Comparison of ENCODE assay signal across 27 mouse cellular contexts in genomic region chr2:155404635-155405034, GRCm38 (mm10). TPM values are rescaled to one million over a fixed set of nuclear protein-coding genes. Genes with fewer than 3 reads are reported as not detected.
DNase-seq lines count a peak whose midpoint lies in the region; ATAC-seq and TF ChIP-seq lines count a peak whose summit lies in the region.
"Had no signal": no experiment of that assay in that cellular context is flagged by ENCODE, and none has a peak within 500 bp of the region (broad histone marks: within the 10 kb centered on the region; RNA-seq: fewer than 3 reads in every experiment).

No protein-coding gene starts in this region.

- TF ChIP-seq CTCF in intestine, postnatal 0 days (IDR thresholded peaks at IDR 0.05; ENCODE audit: low read depth), result no peak

- peak; percentile 84 for DNase-seq in A20 (ENCODE audit: low read depth, low spot score)
- peak; percentile 40 to 57 for DNase-seq in monocyte, adult 2 months (ENCODE audit: low read depth in 1 of 2, low spot score in 2 of 2)
- DNase-seq in embryo, embryonic 10 days (ENCODE audit: low spot score), result no peak
- no peak for DNase-seq in urinary bladder, adult 2 months (ENCODE audit: low spot score)
- no peak for DNase-seq in embryo, embryonic 10.5 days (ENCODE audit: low spot score)
- DNase-seq: adrenal gland, postnatal 14 days; cerebellum, adult 2 months; kidney, adult 11 months; lung, postnatal 10 days; retina, postnatal 1 day; thymus, adult 18-20 months; thymus, postnatal 4 days had no signal

- no peaks in the 10 kb centered on the region for H3K27me3 ChIP-seq in intestine, postnatal 0 days (replicated peaks; ENCODE audit: control insufficient read depth, insufficient read depth, low read length)
- H3K27me3 ChIP-seq in intestine, embryonic 15.5 days (replicated peaks), result no peaks in the 10 kb centered on the region
- H3K27me3 ChIP-seq: embryonic facial prominence, embryonic 12.5 days; forebrain, embryonic 13.5 days; heart, embryonic 15.5 days; limb, embryonic 15.5 days; liver, embryonic 15.5 days; midbrain, embryonic 15.5 days; Patski had no signal

- H3K4me3 ChIP-seq in intestine, postnatal 0 days (ENCODE audit: low read depth, low read length), result no peak overlapping the region
- H3K4me3 ChIP-seq in intestine, embryonic 15.5 days (replicated peaks), result no peak overlapping the region
- no peak overlapping the region for H3K4me3 ChIP-seq in brown adipose tissue, adult 24 weeks (ENCODE audit: insufficient read depth, low read depth, low read length)
- H3K4me3 ChIP-seq: embryonic facial prominence, embryonic 12.5 days; erythroblast, embryonic 14.5 days; forebrain, embryonic 13.5 days; heart, embryonic 15.5 days; layer of hippocampus, adult 2 months; limb, embryonic 15.5 days; liver, embryonic 15.5 days; midbrain, embryonic 15.5 days had no signal

- no peaks in the 10 kb centered on the region for H3K9me3 ChIP-seq in intestine, postnatal 0 days (ENCODE audit: control insufficient read depth)
- H3K9me3 ChIP-seq in intestine, embryonic 15.5 days, result no peaks in the 10 kb centered on the region
- H3K9me3 ChIP-seq: embryonic facial prominence, embryonic 12.5 days; forebrain, embryonic 13.5 days; heart, embryonic 15.5 days; limb, embryonic 15.5 days; liver, embryonic 15.5 days; midbrain, embryonic 15.5 days had no signal

- H3K9ac ChIP-seq in intestine, postnatal 0 days (ENCODE audit: low read depth, low read length), result no peak overlapping the region
- no peak overlapping the region for H3K9ac ChIP-seq in intestine, embryonic 15.5 days
- H3K9ac ChIP-seq: embryonic facial prominence, embryonic 12.5 days; forebrain, embryonic 13.5 days; heart, embryonic 15.5 days; limb, embryonic 15.5 days; liver, embryonic 15.5 days; midbrain, embryonic 15.5 days had no signal

- peak; percentile 49 for ATAC-seq in intestine, postnatal 0 days
- ATAC-seq in intestine, embryonic 15.5 days, result no peak
- ATAC-seq: activated CD4-positive, CD25-positive, alpha-beta regulatory T cell, adult 4 months; forebrain, embryonic 13.5 days; hindbrain, embryonic 16.5 days; midbrain, embryonic 15.5 days; Patski had no signal

- no peaks in the 10 kb centered on the region for H3K4me1 ChIP-seq in intestine, postnatal 0 days (replicated peaks; ENCODE audit: control insufficient read depth, insufficient read depth, low read length)
- H3K4me1 ChIP-seq in intestine, embryonic 15.5 days (replicated peaks), result no peaks in the 10 kb centered on the region
- H3K4me1 ChIP-seq in brown adipose tissue, adult 24 weeks (ENCODE audit: control insufficient read depth, insufficient read depth, insufficient read length, low read length), result no peaks in the 10 kb centered on the region
- H3K4me1 ChIP-seq: embryonic facial prominence, embryonic 12.5 days; forebrain, embryonic 13.5 days; limb, embryonic 15.5 days; liver, embryonic 15.5 days; midbrain, embryonic 15.5 days had no signal

- H3K36me3 ChIP-seq in intestine, postnatal 0 days (ENCODE audit: control insufficient read depth, insufficient read depth), result peaks cover 48% of the 10 kb centered on the region
- H3K36me3 ChIP-seq in intestine, embryonic 15.5 days, result peaks cover 31% of the 10 kb centered on the region

- WGBS in intestine, postnatal 0 days, result 76% methylated on average over 1 of the region's 1 CpGs
- 86% methylated on average over 1 of the region's 1 CpGs for WGBS in intestine, embryonic 15.5 days

- H3K4me2 ChIP-seq in intestine, postnatal 0 days (replicated peaks; ENCODE audit: low read depth), result no peak overlapping the region
- H3K4me2 ChIP-seq in intestine, embryonic 15.5 days (replicated peaks), result no peak overlapping the region
- H3K4me2 ChIP-seq: embryonic facial prominence, embryonic 12.5 days; forebrain, embryonic 13.5 days; heart, embryonic 15.5 days; limb, embryonic 15.5 days; liver, embryonic 15.5 days; midbrain, embryonic 15.5 days had no signal

- peak overlapping the region; percentile 50 for H3K27ac ChIP-seq in intestine, postnatal 0 days (ENCODE audit: low read depth, low read length)
- H3K27ac ChIP-seq in intestine, embryonic 15.5 days, result no peak overlapping the region
- H3K27ac ChIP-seq in brown adipose tissue, adult 24 weeks (replicated peaks; ENCODE audit: low read depth, low read length), result peak overlapping the region; percentile 31; the same call in 1 of the 2 replicates
- H3K27ac ChIP-seq: embryonic facial prominence, embryonic 12.5 days; forebrain, embryonic 13.5 days; heart, embryonic 15.5 days; kidney, postnatal 0 days; layer of hippocampus, adult 2 months; limb, embryonic 15.5 days; liver, embryonic 15.5 days; midbrain, embryonic 15.5 days had no signal

RNA-seq across cellular contexts. Expression of gene Trp53inp2, which starts 23.8 kb away (rescaled TPM):
- polyA plus RNA-seq in intestine, postnatal 0 days (2015; fragmentation: Nextera tagmentation; extraction: Ambion mirVana), result 32.9 and 33.7 TPM in 2 replicates
- polyA plus RNA-seq in intestine, embryonic 15.5 days (2015; fragmentation: Nextera tagmentation; extraction: Ambion mirVana), result 18.4 and 19.1 TPM in 2 replicates
- polyA plus RNA-seq in brown adipose tissue, adult 24 weeks (2012; ENCODE audit: insufficient read depth, insufficient read length, missing spikeins), result 229 and 288 TPM in 2 replicates
- polyA plus RNA-seq in urinary bladder, adult 2 months (2012; rRNA removed), result 82.3 and 107 TPM in 2 replicates

RNA-seq across cellular contexts. Expression of gene Pigu, which starts 47.4 kb away (rescaled TPM):
- 29.6 and 31.5 TPM in 2 replicates for polyA plus RNA-seq in intestine, postnatal 0 days (2015; fragmentation: Nextera tagmentation; extraction: Ambion mirVana)
- 57.1 and 60.1 TPM in 2 replicates for polyA plus RNA-seq in intestine, embryonic 15.5 days (2015; fragmentation: Nextera tagmentation; extraction: Ambion mirVana)
- 19.0 and 20.3 TPM in 2 replicates for polyA plus RNA-seq in brown adipose tissue, adult 24 weeks (2012; ENCODE audit: insufficient read depth, insufficient read length, missing spikeins)
- polyA plus RNA-seq in urinary bladder, adult 2 months (2012; rRNA removed), result 28.0 and 32.2 TPM in 2 replicates

Comparison
In these comparisons a context has a peak if more than half of its experiments do, and no peak if none do; other contexts are left out.
1. DNase-seq: peak in A20 (single experiment) and monocyte, adult 2 months (2 of 2); none in embryo, embryonic 10 days (single experiment), urinary bladder, adult 2 months (single experiment) and embryo, embryonic 10.5 days (single experiment).